Mouse (Mus musculus) liver, embryonic 12.5 days (tissue): Measurements from ENCODE around the gene Rps29. TPM values are rescaled to one million over a fixed set of nuclear protein-coding genes. Genes with fewer than 3 reads are reported as not detected.
A peak's percentile ranks its signal among the peaks of the same experiment; 100 is the strongest.
"Not testable (repeated sequence)": the region's sequence is repeated elsewhere in the genome, so short reads cannot be mapped to it uniquely, and the experiment has no call there.

ENCODE experiments used
- ATAC-seq: fragments of 200-750 bp; cut with Nextera tagmentation; 2 replicates; pipeline ENCODE4 v1.8.0; 2017; ENCODE audit warnings: moderate number of reproducible peaks, mild to moderate bottlenecking, moderate library complexity
- H3K27ac ChIP-seq: fragments of 300-500 bp; sonication (generic); 2 replicates; pipeline ENCODE4 v1.5.1; 2016; ENCODE audit warnings: mild to moderate bottlenecking
- H3K27me3 ChIP-seq: fragments of 300-500 bp; sonication (generic); replicated peaks from 2 replicates; pipeline ENCODE4 v1.6.1; 2016; ENCODE audit warnings: mild to moderate bottlenecking, moderate library complexity
- H3K36me3 ChIP-seq: fragments of 300-500 bp; sonication (generic); 2 replicates; pipeline ENCODE4 v1.6.1; 2016; ENCODE audit warnings: mild to moderate bottlenecking, moderate library complexity
- H3K4me1 ChIP-seq: fragments of 300-500 bp; sonication (generic); 2 replicates; pipeline ENCODE4 v1.6.1; 2016
- H3K4me2 ChIP-seq: fragments of 300-500 bp; sonication (generic); 2 replicates; pipeline ENCODE4 v1.6.1; 2016; ENCODE audit warnings: mild to moderate bottlenecking, moderate library complexity
- H3K4me3 ChIP-seq: fragments of 300-500 bp; sonication (generic); 2 replicates; pipeline ENCODE4 v1.5.1; 2016; ENCODE audit warnings: mild to moderate bottlenecking, moderate library complexity
- H3K9ac ChIP-seq: fragments of 300-500 bp; sonication (generic); 2 replicates; pipeline ENCODE4 v1.6.1; 2016; ENCODE audit warnings: mild to moderate bottlenecking, moderate library complexity
- H3K9me3 ChIP-seq: fragments of 300-500 bp; sonication (generic); replicated peaks from 2 replicates; pipeline ENCODE4 v1.6.1; 2016; ENCODE audit warnings: mild to moderate bottlenecking, moderate library complexity
- WGBS: fragments of 180-500 bp; shearing (Covaris S2); methylation state at CpG from one replicate; pipeline ENCODE4 v1.1.7; 2016; ENCODE audit not compliant: insufficient replicate concordance; 5-methylcytosine and 5-hydroxymethylcytosine counted together
- polyA plus RNA-seq: library from polyadenylated mRNA; unstranded; fragments of >200 nt; fragmentation: Nextera tagmentation; extraction: Ambion mirVana; gene quantifications from 2 replicates; pipeline ENCODE4 v1.2.1, GENCODE M21; 2016

Gene Rps29
- polyA plus RNA-seq: 1,522 and 1,647 TPM in 2 replicates

GRCm38 (mm10) chr12:69158765-69159577 lies at the start of gene Rps29:
Gene Rps29, minus strand, starts transcription at chr12:69159186.
- H3K27me3 ChIP-seq, H3K9me3 ChIP-seq: not testable (repeated sequence)
- WGBS: under 1% methylated on average over 63 of the region's 68 CpGs
- Histone ChIP-seq H3K4me3 (peak within 1 kb of the TSS; percentile 77), H3K9ac (peak within 1 kb of the TSS; percentile 89), H3K4me2 (peak within 1 kb of the TSS; percentile 75), H3K27ac (peak within 1 kb of the TSS; percentile 96), H3K36me3 (peaks cover 20% of the 10 kb centered on the region), H3K4me1 (peaks cover 28% of the 10 kb centered on the region)
- ATAC-seq: peak; percentile 95

- 75% methylated on average over 2 of the region's 2 CpGs for WGBS
- Histone ChIP-seq H3K27ac (no peak overlapping the region), H3K36me3 (peaks cover 92% of the 10 kb centered on the region), H3K4me2 (no peak overlapping the region), H3K9me3 (no peaks in the 10 kb centered on the region), H3K27me3 (no peaks in the 10 kb centered on the region), H3K4me1 (no peaks in the 10 kb centered on the region), H3K9ac (no peak overlapping the region), H3K4me3 (no peak overlapping the region)
- no peak for ATAC-seq
These were observed 49.5 kb upstream of the Rps29 start for GRCm38 (mm10) chr12:69208520-69208919.

GRCm38 (mm10) chr12:69207926-69208325 lies 48.9 kb upstream of the Rps29 start:
- no peak overlapping the region for H3K4me3 ChIP-seq
- no peaks in the 10 kb centered on the region for H3K27me3 ChIP-seq
- peaks cover 92% of the 10 kb centered on the region for H3K36me3 ChIP-seq
- H3K9ac ChIP-seq: no peak overlapping the region
- no peaks in the 10 kb centered on the region for H3K9me3 ChIP-seq
- no peak overlapping the region for H3K4me2 ChIP-seq
- no peak overlapping the region for H3K27ac ChIP-seq
- ATAC-seq: no peak
- no peaks in the 10 kb centered on the region for H3K4me1 ChIP-seq
- WGBS: 94% methylated on average over 7 of the region's 7 CpGs

GRCm38 (mm10) chr12:69207396-69207795 lies 48.4 kb upstream of the Rps29 start:
- no peaks in the 10 kb centered on the region for H3K4me1 ChIP-seq
- WGBS: 84% methylated on average over 8 of the region's 8 CpGs
- H3K9me3 ChIP-seq: no peaks in the 10 kb centered on the region
- no peak overlapping the region for H3K4me2 ChIP-seq
- peaks cover 92% of the 10 kb centered on the region for H3K36me3 ChIP-seq
- no peak overlapping the region for H3K9ac ChIP-seq
- ATAC-seq: no peak
- H3K27me3 ChIP-seq: no peaks in the 10 kb centered on the region
- H3K27ac ChIP-seq: no peak overlapping the region
- no peak overlapping the region for H3K4me3 ChIP-seq

GRCm38 (mm10) chr12:69204052-69204833 lies 45.3 kb upstream of the Rps29 start, which contains the start of gene Gm49384:
Gene Gm49384, minus strand, starts transcription at chr12:69204267.
- no peak within 1 kb of the TSS for H3K9ac ChIP-seq
- H3K4me3 ChIP-seq: no peak within 1 kb of the TSS
- ATAC-seq: no peak
- no peak within 1 kb of the TSS for H3K27ac ChIP-seq
- H3K27me3 ChIP-seq: no peaks in the 10 kb centered on the region
- 83% methylated on average over 16 of the region's 16 CpGs for WGBS
- H3K4me2 ChIP-seq: no peak within 1 kb of the TSS
- peaks cover 87% of the 10 kb centered on the region for H3K36me3 ChIP-seq
- H3K9me3 ChIP-seq: no peaks in the 10 kb centered on the region
- peaks cover 11% of the 10 kb centered on the region for H3K4me1 ChIP-seq

- no peak overlapping the region for H3K27ac ChIP-seq
- no peaks in the 10 kb centered on the region for H3K9me3 ChIP-seq
- peak overlapping the region; percentile 92; the same call in 1 of the 2 replicates for H3K9ac ChIP-seq
- H3K36me3 ChIP-seq: peaks cover 48% of the 10 kb centered on the region
- no peak for ATAC-seq
- H3K27me3 ChIP-seq: no peaks in the 10 kb centered on the region
- peaks cover 36% of the 10 kb centered on the region for H3K4me1 ChIP-seq
- peak overlapping the region; percentile 98; the same call in 1 of the 2 replicates for H3K4me3 ChIP-seq
- peak overlapping the region; percentile 99 for H3K4me2 ChIP-seq
These were observed 40.0 kb upstream of the Rps29 start for GRCm38 (mm10) chr12:69198985-69199384.

- Histone ChIP-seq H3K27ac (peak within 1 kb of the TSS; percentile 90), H3K9ac (peak within 1 kb of the TSS; percentile 92), H3K9me3 (no peaks in the 10 kb centered on the region), H3K4me1 (peaks cover 39% of the 10 kb centered on the region), H3K27me3 (no peaks in the 10 kb centered on the region), H3K36me3 (peaks cover 46% of the 10 kb centered on the region), H3K4me2 (peak within 1 kb of the TSS; percentile 99), H3K4me3 (peak within 1 kb of the TSS; percentile 98)
- ATAC-seq: peak; percentile 43
- WGBS: 1% methylated on average over 18 of the region's 18 CpGs
These were observed 39.2 kb upstream of the Rps29 start, which contains the start of gene Dnaaf2 for GRCm38 (mm10) chr12:69198164-69198535. Gene Dnaaf2, minus strand, starts transcription at chr12:69198429.

- Histone ChIP-seq H3K36me3 (peaks cover 46% of the 10 kb centered on the region), H3K4me3 (peak overlapping the region; percentile 98), H3K4me1 (peaks cover 39% of the 10 kb centered on the region), H3K27ac (peak overlapping the region; percentile 90), H3K27me3 (no peaks in the 10 kb centered on the region), H3K9me3 (no peaks in the 10 kb centered on the region), H3K4me2 (peak overlapping the region; percentile 99), H3K9ac (peak overlapping the region; percentile 92)
- peak; percentile 84 for ATAC-seq
- under 1% methylated on average over 89 of the region's 94 CpGs for WGBS
These were observed 38.6 kb upstream of the Rps29 start for GRCm38 (mm10) chr12:69197378-69198163.

GRCm38 (mm10) chr12:69196444-69197377 lies 37.7 kb upstream of the Rps29 start, which contains the start of gene Gm49383:
Gene Gm49383, minus strand, starts transcription at chr12:69197104.
- peak; percentile 72 for ATAC-seq

GRCm38 (mm10) chr12:69192637-69193036 lies 33.7 kb upstream of the Rps29 start:
- ATAC-seq: no peak
- WGBS: 85% methylated on average over 2 of the region's 2 CpGs
- H3K9ac ChIP-seq: no peak overlapping the region
- no peak overlapping the region for H3K4me3 ChIP-seq
- H3K4me1 ChIP-seq: peaks cover 24% of the 10 kb centered on the region
- peaks cover 57% of the 10 kb centered on the region for H3K36me3 ChIP-seq
- H3K27ac ChIP-seq: no peak overlapping the region
- H3K4me2 ChIP-seq: no peak overlapping the region
- no peaks in the 10 kb centered on the region for H3K27me3 ChIP-seq
- no peaks in the 10 kb centered on the region for H3K9me3 ChIP-seq

More at GRCm38 (mm10) chr12:69196444-69197377, 37.7 kb upstream of the Rps29 start, which contains the start of gene Gm49383:
- under 1% methylated on average over 75 of the region's 75 CpGs for WGBS
- Histone ChIP-seq H3K27ac (peak within 1 kb of the TSS; percentile 90), H3K9ac (peak within 1 kb of the TSS; percentile 92), H3K4me3 (peak within 1 kb of the TSS; percentile 98), H3K27me3 (no peaks in the 10 kb centered on the region), H3K9me3 (no peaks in the 10 kb centered on the region), H3K4me1 (peaks cover 39% of the 10 kb centered on the region), H3K4me2 (peak within 1 kb of the TSS; percentile 99), H3K36me3 (peaks cover 46% of the 10 kb centered on the region)
